Mouse (Mus musculus): ENCODE results near the gene Drd4.

GRCm38 (mm10) chr7:141343230-141343629 lies 51.4 kb downstream of the Drd4 start:
- no peak for TF ChIP-seq CTCF (IDR thresholded peaks at IDR 0.05; ENCODE audit: insufficient read depth, low read depth, low read length)
- TF ChIP-seq POLR2A (IDR thresholded peaks at IDR 0.05; ENCODE audit: insufficient read depth, low read depth, low read length) = no peak
